ENCODE assay signal across 33 mouse cellular contexts in genomic region chr8:66630721-66631120, GRCm38 (mm10). TPM values are rescaled to one million over a fixed set of nuclear protein-coding genes. Genes with fewer than 3 reads are reported as not detected.
"Had no signal": no experiment of that assay in that cellular context is flagged by ENCODE, and none has a peak within 500 bp of the region (broad histone marks: within the 10 kb centered on the region; RNA-seq: fewer than 3 reads in every experiment).

No protein-coding gene starts in this region.

- H3K9me3 ChIP-seq: hindbrain, embryonic 10.5 days; hindbrain, embryonic 12.5 days; intestine, embryonic 15.5 days; limb, embryonic 13.5 days; limb, embryonic 15.5 days; liver, embryonic 12.5 days had no signal

- DNase-seq: gastrocnemius, postnatal 10 days; gastrocnemius, postnatal 25 days; heart, postnatal 10 days; heart, postnatal 4 days; kidney, adult 18-20 months; kidney, adult 8-10 months; kidney, postnatal 10 days; kidney, postnatal 25 days; kidney, postnatal 4 days; layer of hippocampus, adult 9-11 months; layer of hippocampus, postnatal 36 days; left cerebral cortex, postnatal 4 days; lung, adult 18-20 months had no signal

- H3K4me2 ChIP-seq: heart, embryonic 12.5 days; hindbrain, embryonic 12.5 days; hindbrain, embryonic 14.5 days; intestine, embryonic 15.5 days; limb, embryonic 13.5 days; limb, embryonic 15.5 days; liver, embryonic 12.5 days had no signal

- H3K27ac ChIP-seq: hindbrain, embryonic 10.5 days; hindbrain, embryonic 12.5 days; hindbrain, embryonic 14.5 days; intestine, embryonic 15.5 days; limb, embryonic 13.5 days; limb, embryonic 15.5 days; liver, embryonic 12.5 days; liver, embryonic 14.5 days had no signal

- H3K27me3 ChIP-seq: heart, embryonic 12.5 days; hindbrain, embryonic 12.5 days; intestine, embryonic 15.5 days; limb, embryonic 13.5 days; limb, embryonic 15.5 days; liver, embryonic 12.5 days had no signal

- ATAC-seq: hindbrain, embryonic 16.5 days; inflammation-experienced regulatory T-cells, adult 6 months; intestine, embryonic 15.5 days; intestine, postnatal 0 days; liver, embryonic 12.5 days had no signal

- H3K36me3 ChIP-seq: heart, embryonic 12.5 days; hindbrain, embryonic 10.5 days; hindbrain, embryonic 12.5 days; intestine, embryonic 15.5 days; limb, embryonic 13.5 days; limb, embryonic 15.5 days; liver, embryonic 12.5 days had no signal

- H3K9ac ChIP-seq: heart, embryonic 12.5 days; hindbrain, embryonic 12.5 days; hindbrain, embryonic 14.5 days; intestine, embryonic 15.5 days; limb, embryonic 13.5 days; limb, embryonic 15.5 days; liver, embryonic 12.5 days; liver, embryonic 14.5 days had no signal

- H3K4me3 ChIP-seq: heart, embryonic 12.5 days; hindbrain, embryonic 10.5 days; hindbrain, embryonic 12.5 days; intestine, embryonic 15.5 days; limb, embryonic 13.5 days; limb, embryonic 15.5 days; liver, embryonic 12.5 days had no signal

- H3K4me1 ChIP-seq: heart, embryonic 12.5 days; hindbrain, embryonic 10.5 days; hindbrain, embryonic 12.5 days; intestine, embryonic 15.5 days; limb, embryonic 13.5 days; limb, embryonic 15.5 days; liver, embryonic 12.5 days had no signal

RNA-seq across cellular contexts. Expression of gene Npy5r, which starts 57.2 kb away (rescaled TPM):
- total RNA-seq: gastrocnemius, postnatal 10 days; gastrocnemius, postnatal 25 days; gastrocnemius, postnatal 4 days; granulocyte monocyte progenitor cell, adult 5-6 weeks; heart, postnatal 10 days; heart, postnatal 25 days; heart, postnatal 4 days; liver, adult 2 months had no signal
- polyA plus RNA-seq: heart, embryonic 12.5 days; heart, embryonic 14.5 days; heart, embryonic 16.5 days; hindbrain, embryonic 10.5 days; inflammation-experienced regulatory T-cells, adult 6 months; intestine, embryonic 15.5 days; kidney, embryonic 16.5 days; liver, adult 2 months; liver, embryonic 12.5 days; liver, embryonic 14.5 days; liver, embryonic 16.5 days had no signal
